ENCODE assay signal across 9 mouse cellular contexts in genomic region chr10:92036176-92036575, GRCm38 (mm10).
DNase-seq lines count a peak whose midpoint lies in the region; ATAC-seq lines count a peak whose summit lies in the region.
"Had no signal": no experiment of that assay in that cellular context is flagged by ENCODE, and none has a peak within 500 bp of the region (broad histone marks: within the 10 kb centered on the region; RNA-seq: fewer than 3 reads in every experiment).

No protein-coding gene starts in this region.

- DNase-seq in forebrain, embryonic 11.5 days (ENCODE audit: low spot score), result no peak
- DNase-seq in layer of hippocampus, postnatal 14 days (ENCODE audit: low spot score in 2 of 2), result peak; percentile 31 to 66
- DNase-seq in retina, postnatal 1 day, result peak; percentile 68
- DNase-seq in thymus, postnatal 4 days, result no peak
- DNase-seq in ovary, postnatal 10 days (ENCODE audit: low spot score), result no peak

- WGBS in forebrain, embryonic 12.5 days, result 34% methylated on average over 3 of the region's 3 CpGs
- 38% methylated on average over 3 of the region's 3 CpGs for WGBS in forebrain, embryonic 11.5 days
- 62% methylated on average over 3 of the region's 3 CpGs for WGBS in heart, embryonic 12.5 days

- peak; percentile 61; the same call in 1 of the 2 replicates for ATAC-seq in forebrain, embryonic 12.5 days (ENCODE audit: low FRiP score)
- no peak for ATAC-seq in forebrain, embryonic 11.5 days (replicated peaks; ENCODE audit: low FRiP score)
- 0 out of 2 replicates have a peak, but pooled peaks have one; percentile 41 for ATAC-seq in frontal cortex, adult (ENCODE audit: low TSS enrichment)
- no peak for ATAC-seq in heart, embryonic 12.5 days (ENCODE audit: insufficient number of reproducible peaks, low FRiP score)

- H3K9ac ChIP-seq in forebrain, embryonic 12.5 days, result no peak overlapping the region
- no peak overlapping the region for H3K9ac ChIP-seq in forebrain, embryonic 11.5 days (ENCODE audit: low read length)
- no peak overlapping the region for H3K9ac ChIP-seq in heart, embryonic 12.5 days
- H3K9ac ChIP-seq: limb, embryonic 13.5 days had no signal

- no peaks in the 10 kb centered on the region for H3K36me3 ChIP-seq in forebrain, embryonic 12.5 days (replicated peaks)
- H3K36me3 ChIP-seq in forebrain, embryonic 11.5 days (ENCODE audit: control insufficient read depth, insufficient read depth, low read length), result no peaks in the 10 kb centered on the region
- H3K36me3 ChIP-seq in heart, embryonic 12.5 days, result no peaks in the 10 kb centered on the region
- H3K36me3 ChIP-seq: limb, embryonic 13.5 days had no signal

- H3K27me3 ChIP-seq in forebrain, embryonic 12.5 days, result no peaks in the 10 kb centered on the region
- H3K27me3 ChIP-seq in forebrain, embryonic 11.5 days (ENCODE audit: control insufficient read depth, insufficient read depth, low read length), result no peaks in the 10 kb centered on the region
- H3K27me3 ChIP-seq in heart, embryonic 12.5 days (replicated peaks), result no peaks in the 10 kb centered on the region
- H3K27me3 ChIP-seq: limb, embryonic 13.5 days had no signal

- peak overlapping the region; percentile 68 for H3K27ac ChIP-seq in forebrain, embryonic 12.5 days
- H3K27ac ChIP-seq in forebrain, embryonic 11.5 days (ENCODE audit: low read depth, low read length), result no peak overlapping the region
- H3K27ac ChIP-seq in heart, embryonic 12.5 days (ENCODE audit: poor library complexity, severe bottlenecking), result no peak overlapping the region
- H3K27ac ChIP-seq: limb, embryonic 13.5 days had no signal

- no peak overlapping the region for H3K4me3 ChIP-seq in forebrain, embryonic 12.5 days (replicated peaks)
- no peak overlapping the region for H3K4me3 ChIP-seq in forebrain, embryonic 11.5 days (ENCODE audit: low read depth, low read length)
- H3K4me3 ChIP-seq in heart, embryonic 12.5 days, result no peak overlapping the region
- H3K4me3 ChIP-seq: limb, embryonic 13.5 days had no signal

- peaks cover 8% of the 10 kb centered on the region for H3K4me1 ChIP-seq in forebrain, embryonic 12.5 days
- H3K4me1 ChIP-seq in forebrain, embryonic 11.5 days (replicated peaks; ENCODE audit: control insufficient read depth, insufficient read depth, low read length), result no peaks in the 10 kb centered on the region
- H3K4me1 ChIP-seq in heart, embryonic 12.5 days (replicated peaks), result no peaks in the 10 kb centered on the region
- H3K4me1 ChIP-seq: limb, embryonic 13.5 days had no signal

- H3K4me2 ChIP-seq in forebrain, embryonic 12.5 days, result no peak overlapping the region
- H3K4me2 ChIP-seq in forebrain, embryonic 11.5 days (ENCODE audit: low read depth, low read length, severe bottlenecking), result no peak overlapping the region
- no peak overlapping the region for H3K4me2 ChIP-seq in heart, embryonic 12.5 days
- H3K4me2 ChIP-seq: limb, embryonic 13.5 days had no signal

- no peaks in the 10 kb centered on the region for H3K9me3 ChIP-seq in forebrain, embryonic 12.5 days
- no peaks in the 10 kb centered on the region for H3K9me3 ChIP-seq in forebrain, embryonic 11.5 days (ENCODE audit: control insufficient read depth, low read length)
- no peaks in the 10 kb centered on the region for H3K9me3 ChIP-seq in heart, embryonic 12.5 days (replicated peaks)
- H3K9me3 ChIP-seq: limb, embryonic 13.5 days had no signal

Comparison
In these comparisons a context has a peak if more than half of its experiments do, and no peak if none do; other contexts are left out.
1. ATAC-seq: peak in forebrain, embryonic 12.5 days (single experiment) and frontal cortex, adult (single experiment); none in forebrain, embryonic 11.5 days (single experiment) and heart, embryonic 12.5 days (single experiment).
2. DNase-seq: peak in layer of hippocampus, postnatal 14 days (2 of 2) and retina, postnatal 1 day (single experiment); none in forebrain, embryonic 11.5 days (single experiment), thymus, postnatal 4 days (single experiment) and ovary, postnatal 10 days (single experiment).